Mouse (Mus musculus) C2C12 (cell line): ENCODE measurements around the gene Dcps. TPM values are rescaled to one million over a fixed set of nuclear protein-coding genes. Genes with fewer than 3 reads are reported as not detected.

Source experiments
- H3K27me3 ChIP-seq: one replicate; pipeline ENCODE4 v1.6.1; 2011; ENCODE audit not compliant: control insufficient read depth, insufficient read depth, insufficient read length
- H3K36me3 ChIP-seq: one replicate; pipeline ENCODE4 v1.6.1; 2011; ENCODE audit not compliant: control insufficient read depth, insufficient read depth
- H3K4me3 ChIP-seq: one replicate; pipeline ENCODE4 v1.5.1; 2011; ENCODE audit warnings: mild to moderate bottlenecking, control low read depth; ENCODE audit not compliant: poor library complexity, insufficient read depth, severe bottlenecking
- H3K79me2 ChIP-seq: one replicate; pipeline ENCODE4 v1.6.1; 2011; ENCODE audit not compliant: control insufficient read depth, insufficient read depth
- H3K79me3 ChIP-seq: one replicate; pipeline ENCODE4 v1.6.1; 2011; ENCODE audit warnings: low read depth, control low read depth
- H3ac ChIP-seq: one replicate; pipeline ENCODE3; 2011; ENCODE audit warnings: low read depth; ENCODE audit not compliant: control insufficient read depth, insufficient read length
- CEBPB ChIP-seq: IDR thresholded peaks from one replicate; pipeline ENCODE4 v1.6.1; 2011; ENCODE audit warnings: low read depth, mild to moderate bottlenecking, control low read depth, moderate library complexity
- CTCF ChIP-seq: IDR thresholded peaks from one replicate; pipeline ENCODE4 v1.5.1; 2011; ENCODE audit not compliant: control insufficient read depth, insufficient read depth, insufficient read length
- FOSL1 ChIP-seq: IDR thresholded peaks from one replicate; pipeline ENCODE4 v1.8.0; 2011; ENCODE audit warnings: mild to moderate bottlenecking, low read length; ENCODE audit not compliant: poor library complexity, insufficient read depth, severe bottlenecking
- MAX ChIP-seq: IDR thresholded peaks from one replicate; pipeline ENCODE4 v1.6.1; 2011; ENCODE audit warnings: mild to moderate bottlenecking, control low read depth
- MYOD1 ChIP-seq: IDR thresholded peaks from one replicate; pipeline ENCODE4 v1.6.1; 2011; ENCODE audit warnings: low read depth; ENCODE audit not compliant: control insufficient read depth, insufficient read length
- MYOG ChIP-seq: IDR thresholded peaks from one replicate; pipeline ENCODE4 v1.6.1; 2011; ENCODE audit not compliant: control insufficient read depth, insufficient read length; ENCODE audit errors: extremely low read depth
- USF1 ChIP-seq: IDR thresholded peaks from one replicate; pipeline ENCODE4 v1.6.1; 2011; ENCODE audit warnings: low read depth, mild to moderate bottlenecking, control low read depth, moderate library complexity
- polyA plus RNA-seq: library from polyadenylated mRNA; unstranded; fragments of >200 nt; fragmentation: generic; extraction: Trizol; gene quantifications from one replicate; pipeline ENCODE4 v1.2.1, GENCODE M21; 2012; ENCODE audit warnings: missing spikeins

The Dcps gene
- polyA plus RNA-seq, 1 experiment = 74.7 TPM

- H3K36me3 ChIP-seq = peaks cover 27% of the 10 kb centered on the region
- no peak overlapping the region for H3ac ChIP-seq
- H3K79me3 ChIP-seq = no peaks in the 10 kb centered on the region
- H3K79me2 ChIP-seq = peaks cover 2% of the 10 kb centered on the region
- no peak overlapping the region for H3K4me3 ChIP-seq
- no peak for TF ChIP-seq MYOD1
- no peak for TF ChIP-seq USF1
- no peak for TF ChIP-seq CTCF
- TF ChIP-seq MAX = no peak
- TF ChIP-seq FOSL1 = no peak
- no peak for TF ChIP-seq CEBPB
- TF ChIP-seq MYOG = no peak
- H3K27me3 ChIP-seq = no peaks in the 10 kb centered on the region
Observed at GRCm38 (mm10) chr9:35204421-35204820, 28.6 kb upstream of the Dcps start.

GRCm38 (mm10) chr9:35203536-35203935, 27.7 kb upstream of the Dcps start:
- H3K36me3 ChIP-seq = peaks cover 24% of the 10 kb centered on the region
- H3K79me3 ChIP-seq = no peaks in the 10 kb centered on the region
- no peaks in the 10 kb centered on the region for H3K27me3 ChIP-seq
- no peak overlapping the region for H3ac ChIP-seq
- no peak overlapping the region for H3K4me3 ChIP-seq
- peaks cover 11% of the 10 kb centered on the region for H3K79me2 ChIP-seq
- TF ChIP-seq MYOD1 (no peak), FOSL1 (no peak), CEBPB (no peak), CTCF (no peak), USF1 (no peak), MYOG (no peak), MAX (no peak)

DNA sequence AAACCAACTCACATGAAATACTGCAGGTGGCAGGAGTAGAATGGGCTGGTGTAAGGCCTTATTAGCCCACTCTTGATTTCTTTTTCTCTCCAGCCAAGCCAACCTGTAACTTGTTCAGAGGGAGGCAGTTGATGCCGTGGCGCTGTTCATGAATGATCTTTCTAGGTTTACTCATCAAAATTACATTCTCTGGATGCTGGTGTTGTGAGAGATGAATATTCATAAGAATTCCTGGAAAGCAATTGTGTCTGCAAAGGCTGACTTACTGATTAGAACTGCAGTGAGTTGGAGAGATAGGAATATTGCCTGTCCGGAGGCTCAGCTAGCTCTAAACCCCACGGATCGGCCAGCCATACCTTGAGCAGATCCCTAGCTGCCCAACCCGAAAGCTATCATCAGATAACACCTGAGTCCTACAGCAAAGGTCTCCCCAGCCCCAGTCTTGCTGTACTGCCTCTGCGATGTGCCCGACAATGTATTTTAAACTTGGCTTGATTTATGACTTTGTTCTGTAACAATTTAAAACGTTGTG, 24.7 kb upstream of the Dcps start:
- no peak overlapping the region for H3ac ChIP-seq
- no peaks in the 10 kb centered on the region for H3K27me3 ChIP-seq
- H3K79me3 ChIP-seq = no peaks in the 10 kb centered on the region
- H3K36me3 ChIP-seq = peaks cover 3% of the 10 kb centered on the region
- no peak overlapping the region for H3K4me3 ChIP-seq
- peaks cover 14% of the 10 kb centered on the region for H3K79me2 ChIP-seq
- no peak for TF ChIP-seq MAX
- no peak for TF ChIP-seq MYOG
- no peak for TF ChIP-seq CTCF
- no peak for TF ChIP-seq USF1
- no peak for TF ChIP-seq CEBPB
- no peak for TF ChIP-seq MYOD1
- no peak for TF ChIP-seq FOSL1

DNA sequence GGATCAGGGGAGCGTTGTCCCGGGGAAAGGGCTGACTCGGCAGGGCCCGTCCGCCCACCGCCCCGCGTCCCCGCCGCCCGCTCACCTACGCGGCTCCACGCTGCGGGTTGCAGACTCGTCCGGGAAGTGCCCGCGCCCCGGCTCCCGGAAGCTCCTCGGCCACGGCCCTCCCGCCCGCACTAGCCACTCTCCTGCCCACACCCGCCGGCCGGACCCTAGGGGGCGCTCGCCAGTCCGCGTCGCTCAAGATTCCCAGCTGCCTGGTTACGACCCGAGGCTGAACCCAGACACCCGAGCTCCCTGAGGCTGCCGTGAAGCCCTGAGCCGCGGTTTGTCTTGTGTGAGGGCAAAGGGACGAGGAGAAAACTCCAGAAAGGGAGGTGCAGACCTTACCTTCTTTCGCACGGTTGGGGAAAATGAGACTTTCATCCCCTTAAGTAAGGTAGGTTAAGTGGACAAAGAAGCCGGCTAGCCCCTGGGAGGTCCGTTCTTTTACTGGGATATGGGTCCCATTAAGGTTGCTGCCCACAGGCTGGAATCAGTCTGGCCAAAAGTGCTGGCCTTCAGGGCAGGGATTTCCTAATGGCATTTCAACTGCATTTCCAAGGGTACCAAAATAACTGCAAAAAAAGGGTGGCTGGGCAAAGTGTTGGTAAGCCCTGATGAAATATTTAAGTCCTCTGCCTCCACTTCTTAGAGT, 24.1 kb upstream of the Dcps start, which contains the start of the genes Srpr and Tirap:
Gene Srpr (plus strand): TSS at position 404 of the 700 bp plus-strand sequence.
Gene Tirap (minus strand): TSS at position 520 of the 700 bp plus-strand sequence.
- Histone ChIP-seq H3K79me2 (peaks cover 14% of the 10 kb centered on the region), H3K4me3 (peak within 1 kb of the TSS; percentile 55), H3ac (peak within 1 kb of the TSS; percentile 62), H3K36me3 (no peaks in the 10 kb centered on the region), H3K79me3 (no peaks in the 10 kb centered on the region), H3K27me3 (no peaks in the 10 kb centered on the region)
- TF ChIP-seq FOSL1 (no peak), CTCF (peak; percentile 96)

DNA sequence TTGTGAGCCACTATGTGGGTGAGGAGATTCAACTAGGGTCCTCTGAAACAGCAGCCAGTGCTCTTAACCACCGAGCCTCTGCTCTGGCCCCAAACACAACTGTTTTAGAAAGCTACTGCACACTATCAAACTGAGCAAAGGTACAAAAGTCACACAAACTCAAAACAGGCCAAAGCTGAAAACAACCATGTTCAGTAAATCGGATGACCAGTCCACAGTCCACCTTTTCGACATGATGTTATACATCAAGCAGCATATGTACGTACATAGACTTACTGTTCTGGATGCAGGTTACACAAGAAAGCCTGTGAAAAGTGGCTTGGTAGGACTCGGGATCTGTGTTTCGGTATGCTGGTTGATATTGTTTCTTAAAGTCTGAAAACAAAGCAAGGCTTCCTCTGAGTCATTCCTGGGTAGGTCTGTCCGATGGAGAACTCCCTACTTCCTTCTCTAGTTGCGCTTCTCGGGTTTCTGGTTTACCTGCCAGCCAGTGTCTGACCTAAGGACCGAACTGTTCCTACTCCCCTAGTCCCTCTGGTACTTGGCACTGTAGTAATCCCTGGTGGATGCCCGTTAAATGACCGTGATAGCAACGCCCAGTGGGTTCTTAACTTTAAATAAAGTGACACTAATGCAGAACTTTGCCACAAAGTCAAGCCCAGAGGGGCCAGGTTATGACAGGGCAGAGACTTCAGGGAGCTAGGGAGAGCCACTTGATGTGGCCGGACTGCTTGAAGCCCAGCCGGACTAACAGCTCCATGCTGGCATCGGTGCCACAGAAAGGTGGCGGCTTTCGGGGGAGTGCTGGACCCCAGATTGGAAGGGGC, 23.3 kb upstream of the Dcps start:
- no peaks in the 10 kb centered on the region for H3K27me3 ChIP-seq
- H3K4me3 ChIP-seq = peak overlapping the region; percentile 55
- peak overlapping the region; percentile 62 for H3ac ChIP-seq
- TF ChIP-seq CEBPB (no peak), FOSL1 (no peak), MYOD1 (no peak), CTCF (no peak), USF1 (no peak), MYOG (no peak), MAX (no peak)
- no peaks in the 10 kb centered on the region for H3K36me3 ChIP-seq
- H3K79me2 ChIP-seq = peaks cover 14% of the 10 kb centered on the region
- no peaks in the 10 kb centered on the region for H3K79me3 ChIP-seq
